Mouse (Mus musculus) WW6 (cell line): ENCODE measurements at regions not wholly inside any gene's neighbourhood (a gene's known extent, or its start where the extent isn't known, plus 50 kb on each side); places are given as distances from the start of the nearest gene placed in this dataset.
A peak's percentile ranks its signal among the peaks of the same experiment; 100 is the strongest.

Source experiments
- DNase-seq: peaks from one replicate; pipeline ENCODE4 v3.0.0-alpha.2; 2013; ENCODE audit warnings: low read depth, low spot score

DNA sequence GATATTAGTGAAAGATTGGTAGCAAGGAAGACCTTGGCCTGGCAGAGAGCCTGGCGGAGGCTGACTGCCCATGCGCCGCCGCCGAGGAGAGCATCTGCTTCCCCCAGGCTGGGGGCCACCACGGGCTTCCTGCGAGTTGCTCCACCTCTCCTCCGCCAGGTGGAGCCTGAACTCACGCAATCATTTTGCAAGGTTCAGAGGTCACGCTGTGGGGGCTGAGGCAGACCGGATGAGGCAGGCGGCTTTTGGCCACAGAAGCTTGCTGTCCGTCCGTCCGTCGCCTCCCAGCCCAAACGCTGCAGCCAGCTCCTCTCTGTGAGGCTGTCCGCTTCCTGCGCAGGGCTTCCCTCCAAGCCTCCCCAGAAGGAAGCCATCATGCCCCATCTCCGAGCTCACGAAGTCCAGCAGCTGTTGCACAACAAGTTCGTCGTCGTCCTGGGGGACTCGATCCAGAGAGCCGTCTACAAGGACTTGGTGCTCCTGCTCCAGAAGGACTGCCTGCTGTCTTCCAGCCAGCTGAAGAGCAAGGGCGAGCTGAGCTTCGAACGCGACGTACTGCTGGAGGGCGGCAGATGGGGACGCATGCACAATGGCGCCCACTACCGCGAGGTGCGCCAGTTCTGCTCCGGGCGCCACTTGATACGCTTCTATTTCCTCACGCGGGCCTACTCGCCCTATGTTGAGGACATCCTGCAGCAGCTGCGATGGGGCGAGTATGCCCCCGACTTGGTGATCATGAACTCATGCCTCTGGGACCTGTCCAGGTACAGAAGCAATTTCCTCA is 269.3 kb upstream of the Erbb4 start:
- peak; percentile 33 for DNase-seq

- no peak for DNase-seq
Measured at GRCm38 (mm10) chr1:69375246-69375645, 267.4 kb upstream of the Erbb4 start.

- DNase-seq = no peak
Measured at GRCm38 (mm10) chr1:69370078-69370477, 262.2 kb upstream of the Erbb4 start.

- no peak for DNase-seq
Measured at GRCm38 (mm10) chr1:69367531-69367930, 259.7 kb upstream of the Erbb4 start.

DNA sequence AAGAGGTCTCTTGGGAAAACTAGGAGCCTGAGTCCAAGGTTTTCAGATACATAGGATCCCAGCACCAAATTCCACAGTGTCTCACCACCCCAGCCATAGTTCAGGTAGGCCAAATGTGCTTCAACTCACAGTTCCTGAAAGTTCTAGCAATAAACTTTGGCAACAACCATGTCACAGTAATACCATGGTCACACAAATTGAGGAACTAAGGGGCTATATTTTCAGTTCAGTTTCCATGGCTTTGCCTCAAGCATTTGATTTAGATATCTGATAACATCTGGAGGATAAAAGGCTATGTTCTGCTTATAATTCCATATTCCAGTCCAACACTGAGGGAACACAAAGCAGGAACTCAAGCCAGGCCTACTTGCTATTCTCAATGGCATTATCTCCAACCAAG is 256.2 kb upstream of the Erbb4 start:
- DNase-seq = no peak

DNA sequence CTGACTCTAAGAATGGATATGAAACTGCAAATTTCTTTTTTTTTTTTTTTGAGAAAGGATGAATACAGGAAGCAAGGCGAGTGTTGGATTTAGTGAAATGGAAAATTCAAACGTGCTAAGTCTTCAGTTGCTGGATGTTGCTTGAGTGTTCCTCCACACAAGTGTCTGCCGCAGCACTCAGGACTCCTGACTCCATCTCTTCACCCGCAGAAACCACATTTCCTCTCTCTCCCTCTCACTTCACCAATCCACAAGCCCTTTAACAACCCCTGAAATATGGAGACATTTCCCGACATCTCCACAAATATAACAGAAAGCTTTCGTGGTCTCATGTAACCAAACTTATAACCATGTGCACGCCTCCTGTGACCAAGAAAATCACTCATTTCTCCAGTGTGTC is 249.7 kb upstream of the Erbb4 start:
- no peak for DNase-seq

- DNase-seq = no peak
Measured at GRCm38 (mm10) chr1:69350417-69350816, 242.6 kb upstream of the Erbb4 start.

GRCm38 (mm10) chr1:69349826-69350225 is 242.0 kb upstream of the Erbb4 start:
- DNase-seq = no peak

GRCm38 (mm10) chr1:69342100-69342499 is 234.2 kb upstream of the Erbb4 start:
- no peak for DNase-seq

GRCm38 (mm10) chr1:69340481-69340880 is 232.6 kb upstream of the Erbb4 start:
- no peak for DNase-seq

- DNase-seq = no peak
Measured at GRCm38 (mm10) chr1:69331418-69332254, 223.8 kb upstream of the Erbb4 start.

GRCm38 (mm10) chr1:69329399-69329798 is 221.5 kb upstream of the Erbb4 start:
- DNase-seq = no peak

- DNase-seq = no peak
Measured at GRCm38 (mm10) chr1:69326711-69327110, 218.9 kb upstream of the Erbb4 start.

- DNase-seq = no peak
Measured at GRCm38 (mm10) chr1:69319526-69319925, 211.7 kb upstream of the Erbb4 start.

GRCm38 (mm10) chr1:69296816-69297215 is 189.0 kb upstream of the Erbb4 start:
- no peak for DNase-seq

GRCm38 (mm10) chr1:69291329-69291728 is 183.5 kb upstream of the Erbb4 start:
- no peak for DNase-seq

- no peak for DNase-seq
Measured at GRCm38 (mm10) chr1:69286374-69286773, 178.5 kb upstream of the Erbb4 start.

- no peak for DNase-seq
Measured at GRCm38 (mm10) chr1:69277428-69277827, 169.6 kb upstream of the Erbb4 start.

- DNase-seq = no peak
Measured at GRCm38 (mm10) chr1:69247691-69248090, 139.8 kb upstream of the Erbb4 start.

GRCm38 (mm10) chr1:69242289-69242909 is 134.5 kb upstream of the Erbb4 start:
- no peak for DNase-seq

DNA sequence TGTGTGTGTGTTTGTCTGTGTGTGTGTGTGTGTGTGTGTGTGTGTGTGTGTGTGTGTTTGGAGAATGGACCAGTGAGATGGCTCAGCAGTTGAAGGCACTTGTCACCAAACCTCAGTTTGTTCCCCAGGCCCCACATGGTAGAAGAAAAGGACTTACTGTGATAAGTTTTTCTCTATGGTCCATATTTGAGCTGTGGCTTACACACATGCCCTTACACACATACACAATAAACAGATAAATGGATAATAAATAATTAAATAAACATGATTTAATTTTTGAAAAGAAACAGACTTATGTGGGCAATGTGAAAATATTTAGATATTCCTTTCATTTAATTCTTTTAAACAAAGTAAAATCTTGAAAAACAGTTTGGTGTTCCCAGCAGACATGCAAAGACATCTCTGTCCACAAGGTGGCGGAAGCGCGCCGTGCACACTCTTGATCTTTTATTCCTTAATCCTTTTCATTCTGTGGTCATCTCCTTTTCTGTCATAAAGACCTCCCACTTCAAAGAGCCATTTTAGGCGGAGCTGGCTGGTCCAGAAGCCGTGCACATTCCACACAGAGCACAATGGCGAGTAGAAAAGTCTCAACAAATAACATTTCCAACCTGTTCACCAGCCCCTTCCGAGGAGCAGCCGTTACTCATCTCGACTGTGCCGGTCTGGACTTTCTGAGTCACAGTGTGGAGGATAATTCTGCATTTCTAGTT is 133.8 kb upstream of the Erbb4 start:
- no peak for DNase-seq

GRCm38 (mm10) chr1:69227864-69228263 is 120.0 kb upstream of the Erbb4 start:
- DNase-seq = no peak
